ENCODE assay signal across 8 mouse cellular contexts in the genomic region with DNA sequence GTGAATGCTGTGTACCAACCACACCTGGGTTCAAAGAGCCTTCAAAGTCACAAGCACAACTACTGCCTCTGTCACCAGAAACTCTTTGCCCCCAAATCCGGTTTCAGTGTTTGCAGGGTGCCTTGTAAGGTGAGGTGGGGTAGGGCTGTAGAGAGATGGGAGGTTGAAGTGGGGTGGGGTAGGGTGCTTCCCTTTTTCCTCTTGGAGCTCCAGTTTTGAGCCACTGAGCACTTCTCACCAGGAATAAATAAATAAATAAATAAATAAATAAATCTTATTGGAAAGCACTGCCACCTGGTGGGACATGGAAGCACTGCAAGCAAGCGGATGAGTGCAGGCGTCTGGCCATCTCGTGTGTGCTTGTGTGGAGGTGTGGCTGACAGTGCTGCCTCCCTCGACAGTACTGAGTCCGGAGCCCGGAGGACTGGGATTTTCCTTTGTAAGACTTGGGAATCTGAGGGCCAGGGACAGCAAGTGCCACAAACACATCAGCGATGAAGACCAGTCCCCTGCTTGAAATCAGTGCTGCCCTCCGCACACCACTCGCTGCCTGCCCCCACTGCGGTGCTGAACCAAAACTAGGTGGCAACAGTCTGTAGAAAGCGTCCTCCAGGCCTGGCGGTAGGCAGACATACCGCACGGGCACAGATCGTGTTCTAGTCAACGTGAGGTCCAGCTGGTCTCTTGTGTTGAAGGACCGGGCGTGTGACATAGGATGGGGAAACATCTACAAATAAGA. TPM values are rescaled to one million over a fixed set of nuclear protein-coding genes. Genes with fewer than 3 reads are reported as not detected.
DNase-seq lines count a peak whose midpoint lies in the region; ATAC-seq lines count a peak whose summit lies in the region.

No protein-coding gene starts in this region.

- ATAC-seq in cerebellum, adult (ENCODE audit: insufficient number of reproducible peaks, low FRiP score, low TSS enrichment), result peak; percentile 56; the same call in 1 of the 2 replicates
- ATAC-seq in forebrain, embryonic 14.5 days, result peak; percentile 78
- peak; percentile 62 for ATAC-seq in neutrophil, adult 5-6 weeks (ENCODE audit: extremely low read depth, insufficient number of reproducible peaks, low FRiP score, poor library complexity, severe bottlenecking)

- peak; percentile 36 for DNase-seq in MEL-GATA-1-ER (ENCODE audit: extremely low read depth, low read depth)
- peak; percentile 77 for DNase-seq in forebrain, embryonic 14.5 days (ENCODE audit: low spot score)
- peak; percentile 82 for DNase-seq in heart, postnatal 4 days
- peak; percentile 66 to 86 for DNase-seq in layer of hippocampus, adult 18-20 months (ENCODE audit: low spot score in 2 of 2)
- peak; percentile 48 to 62 for DNase-seq in lung, adult 18-20 months
- DNase-seq in thymus, postnatal 14 days, result peak; percentile 66

- no peak overlapping the region for H3K9ac ChIP-seq in forebrain, embryonic 14.5 days (ENCODE audit: low read length)

- H3K4me3 ChIP-seq in forebrain, embryonic 14.5 days (ENCODE audit: low read depth, low read length), result no peak overlapping the region

- H3K27me3 ChIP-seq in forebrain, embryonic 14.5 days (replicated peaks; ENCODE audit: control insufficient read depth, insufficient read depth, low read length), result no peaks in the 10 kb centered on the region

- WGBS in forebrain, embryonic 14.5 days, result 63% methylated on average over 19 of the region's 19 CpGs

- H3K36me3 ChIP-seq in forebrain, embryonic 14.5 days (ENCODE audit: control insufficient read depth, insufficient read depth, low read length), result 0 out of 2 replicates have a peak, but pooled peaks cover 10% of the 10 kb centered on the region

- H3K27ac ChIP-seq in forebrain, embryonic 14.5 days (ENCODE audit: low read depth, low read length), result no peak overlapping the region

- no peaks in the 10 kb centered on the region for H3K4me1 ChIP-seq in forebrain, embryonic 14.5 days (ENCODE audit: control insufficient read depth, insufficient read depth, low read length)

- H3K9me3 ChIP-seq in forebrain, embryonic 14.5 days (replicated peaks; ENCODE audit: control insufficient read depth, low read length), result no peaks in the 10 kb centered on the region

- no peak overlapping the region for H3K4me2 ChIP-seq in forebrain, embryonic 14.5 days (ENCODE audit: low read length)

RNA-seq across cellular contexts. Expression of a gene that starts 46.8 kb away (rescaled TPM):
- polyA plus RNA-seq in forebrain, embryonic 14.5 days (2014; fragmentation: Nextera tagmentation; extraction: Ambion mirVana), result 1.6 and 1.7 TPM in 2 replicates
- 1 to 10 TPM; 8.7 to 9.1 TPM for total RNA-seq in heart, postnatal 4 days (2021)
- 10 to 100 TPM; 19.7 to 22.6 TPM for total RNA-seq in layer of hippocampus, adult 18-20 months (2021)
- total RNA-seq in neutrophil, adult 5-6 weeks (2017), result 56.2 and 64.6 TPM in 2 replicates
